Mouse (Mus musculus) common myeloid progenitor, adult 5-6 weeks (primary cell): Measurements from ENCODE around the gene Dnajb12. TPM values are rescaled to one million over a fixed set of nuclear protein-coding genes. Genes with fewer than 3 reads are reported as not detected.

Experiments
- ATAC-seq: replicated peaks from 2 replicates; pipeline ENCODE4 v1.8.0; 2016; ENCODE audit warnings: low read depth, mild to moderate bottlenecking, moderate TSS enrichment, inconsistent platforms; ENCODE audit not compliant: poor library complexity, severe bottlenecking
- total RNA-seq: library from RNA; stranded (forward); fragments of 200-1000, 187-1606 nt; gene quantifications from 2 replicates; pipeline ENCODE4 v1.2.3, GENCODE M21; 2017

The Dnajb12 gene
- total RNA-seq, 1 experiment from 2014 or later = 23.9 TPM

- peak; percentile 12 for ATAC-seq
Measured at GRCm38 (mm10) chr10:59942847-59943420, 63.6 kb downstream of the Dnajb12 start.

- peak; percentile 79 for ATAC-seq
Measured at GRCm38 (mm10) chr10:59943421-59943989, 64.1 kb downstream of the Dnajb12 start.

GRCm38 (mm10) chr10:59945416-59945815, 66.1 kb downstream of the Dnajb12 start:
- ATAC-seq = no peak

GRCm38 (mm10) chr10:59946362-59946761, 67.0 kb downstream of the Dnajb12 start:
- ATAC-seq = no peak

GRCm38 (mm10) chr10:59947296-59948073, 68.1 kb downstream of the Dnajb12 start:
- ATAC-seq = no peak

GRCm38 (mm10) chr10:59948363-59949254, 69.3 kb downstream of the Dnajb12 start:
- ATAC-seq = no peak

Other genes with a start within 250 kb of the Dnajb12 start
- gene Micu1, start 177.1 kb upstream of the Dnajb12 start, total RNA-seq = 37.8 and 40.9 TPM in 2 replicates
- 1.4 and 4.2 TPM in 2 replicates for gene Ddit4, start 72.3 kb downstream of the Dnajb12 start, total RNA-seq
- 30.5 and 41.6 TPM in 2 replicates for gene Ascc1, start 123.2 kb downstream of the Dnajb12 start, total RNA-seq
- gene Anapc16, start 123.6 kb downstream of the Dnajb12 start, total RNA-seq = 45.3 and 60.5 TPM in 2 replicates
- 0.09 TPM in 1 of 2 replicates, not detected in the other for gene Spock2, start 226.7 kb downstream of the Dnajb12 start, total RNA-seq